Mouse (Mus musculus) heart, postnatal 0 days (tissue): ENCODE measurements around the gene Paqr6.

ENCODE experiments used
- CTCF ChIP-seq: IDR thresholded peaks from 2 replicates; pipeline ENCODE4 v1.5.1; 2016; ENCODE audit warnings: antibody characterized with exemption, control low read depth, low read depth
- EP300 ChIP-seq: IDR thresholded peaks from 2 replicates; pipeline ENCODE4 v1.6.1; 2016; ENCODE audit warnings: antibody characterized with exemption, low read depth

DNA sequence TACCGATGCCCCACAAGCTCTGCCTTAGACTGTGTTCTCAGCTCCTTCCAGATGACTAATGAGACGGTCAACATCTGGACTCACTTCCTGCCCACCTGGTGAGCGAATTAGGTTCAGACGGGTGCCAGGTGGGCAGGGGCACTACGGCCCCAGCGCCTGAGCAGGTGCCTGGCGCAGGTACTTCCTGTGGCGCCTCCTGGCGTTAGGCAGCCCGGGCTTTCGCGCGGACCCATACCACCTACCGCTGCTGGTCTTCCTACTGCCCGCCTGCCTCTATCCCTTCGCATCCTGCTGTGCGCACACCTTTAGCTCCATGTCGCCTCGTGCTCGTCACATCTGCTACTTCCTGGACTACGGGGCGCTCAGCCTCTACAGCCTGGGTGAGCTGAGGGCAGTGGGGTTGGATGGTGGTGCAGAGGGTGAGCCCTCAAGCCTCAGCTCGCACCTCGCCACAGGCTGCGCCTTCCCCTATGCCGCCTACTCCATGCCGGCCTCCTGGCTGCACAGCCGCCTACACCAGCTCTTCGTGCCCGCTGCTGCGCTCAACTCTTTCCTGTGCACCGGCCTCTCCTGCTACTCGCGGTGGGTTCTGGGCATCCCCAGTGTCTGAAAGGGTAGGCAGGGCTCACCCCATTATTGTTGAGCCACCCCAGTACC is 1.4 kb downstream of the Paqr6 start:
- TF ChIP-seq CTCF (no peak), EP300 (no peak)
